Mouse (Mus musculus) adipose tissue, adult 10 weeks (tissue): Measurements from ENCODE around the gene Dhx15. TPM values are rescaled to one million over a fixed set of nuclear protein-coding genes. Genes with fewer than 3 reads are reported as not detected.

Experiments
- polyA plus RNA-seq: library from polyadenylated mRNA; stranded (reverse); fragments of 350-450 nt; fragmentation: Illumina TruSeq; extraction: RNeasy Lipid Tissue Mini Kit (QIAGEN cat#74804); gene quantifications from one replicate; pipeline ENCODE4 v1.2.3, GENCODE M21; 2014; ENCODE audit warnings: low read depth, low replicate concordance

Gene Dhx15
- 80.2 TPM for polyA plus RNA-seq

GRCm38 (mm10) chr5:52190371-52191179 is at the start of gene Dhx15:
TSS of gene Dhx15 (minus strand) at chr5:52190514.

Other genes with a start within 250 kb of the Dhx15 start
- gene Sod3, start 173.3 kb upstream of the Dhx15 start, polyA plus RNA-seq = 67.1 TPM